Mouse (Mus musculus) heart, embryonic 15.5 days (tissue): ENCODE data around the gene 2010111I01Rik. TPM values are rescaled to one million over a fixed set of nuclear protein-coding genes. Genes with fewer than 3 reads are reported as not detected.

Source experiments
- ATAC-seq: fragments of 200-750 bp; cut with Nextera tagmentation; replicated peaks from 2 replicates; pipeline ENCODE4 v1.8.0; 2017; ENCODE audit warnings: low read depth, moderate TSS enrichment; ENCODE audit not compliant: insufficient number of reproducible peaks, insufficient read depth, low FRiP score
- H3K27ac ChIP-seq: fragments of 300-500 bp; sonication (generic); 2 replicates; pipeline ENCODE4 v1.5.1; 2015; ENCODE audit warnings: mild to moderate bottlenecking, inconsistent platforms
- H3K27me3 ChIP-seq: fragments of 300-500 bp; sonication (generic); 2 replicates; pipeline ENCODE4 v1.6.1; 2015; ENCODE audit warnings: inconsistent platforms
- H3K36me3 ChIP-seq: fragments of 300-500 bp; sonication (generic); 2 replicates; pipeline ENCODE4 v1.6.1; 2015; ENCODE audit warnings: mild to moderate bottlenecking, inconsistent platforms
- H3K4me1 ChIP-seq: fragments of 300-500 bp; sonication (generic); replicated peaks from 2 replicates; pipeline ENCODE4 v1.6.1; 2015; ENCODE audit warnings: inconsistent platforms
- H3K4me2 ChIP-seq: fragments of 300-500 bp; sonication (generic); 2 replicates; pipeline ENCODE4 v1.6.1; 2015; ENCODE audit warnings: inconsistent platforms, mild to moderate bottlenecking, moderate library complexity
- H3K4me3 ChIP-seq: fragments of 300-500 bp; sonication (generic); 2 replicates; pipeline ENCODE4 v1.5.1; 2015; ENCODE audit warnings: mild to moderate bottlenecking, inconsistent platforms
- H3K9ac ChIP-seq: fragments of 300-500 bp; sonication (generic); 2 replicates; pipeline ENCODE4 v1.6.1; 2015; ENCODE audit warnings: mild to moderate bottlenecking, inconsistent platforms
- H3K9me3 ChIP-seq: fragments of 300-500 bp; sonication (generic); replicated peaks from 2 replicates; pipeline ENCODE4 v1.6.1; 2016; ENCODE audit warnings: inconsistent platforms
- WGBS: fragments of 180-500 bp; shearing (Covaris S2); methylation state at CpG from one replicate; pipeline ENCODE4 v1.1.7; 2015; ENCODE audit warnings: mixed read lengths; 5-methylcytosine and 5-hydroxymethylcytosine counted together
- polyA plus RNA-seq: library from polyadenylated mRNA; unstranded; fragments of >200 nt; fragmentation: Nextera tagmentation; extraction: Ambion mirVana; gene quantifications from 2 replicates; pipeline ENCODE4 v1.2.1, GENCODE M21; 2015

2010111I01Rik gene
- polyA plus RNA-seq, 1 experiment from 2014 or later, result 59.9 TPM

- Histone ChIP-seq H3K36me3 (no peaks in the 10 kb centered on the region), H3K9me3 (no peaks in the 10 kb centered on the region), H3K4me3 (no peak overlapping the region), H3K9ac (no peak overlapping the region), H3K27me3 (no peaks in the 10 kb centered on the region), H3K4me1 (peaks cover 27% of the 10 kb centered on the region), H3K27ac (peak overlapping the region; percentile 51), H3K4me2 (no peak overlapping the region)
- 60% methylated on average over 10 of the region's 10 CpGs for WGBS
- ATAC-seq, result no peak
These were observed 360.5 kb downstream of the 2010111I01Rik start for GRCm38 (mm10) chr13:63324978-63325848.

- Histone ChIP-seq H3K9ac (no peak overlapping the region), H3K9me3 (no peaks in the 10 kb centered on the region), H3K27me3 (no peaks in the 10 kb centered on the region), H3K4me3 (no peak overlapping the region), H3K27ac (no peak overlapping the region), H3K4me1 (peaks cover 27% of the 10 kb centered on the region), H3K36me3 (no peaks in the 10 kb centered on the region), H3K4me2 (no peak overlapping the region)
- 73% methylated on average over 2 of the region's 2 CpGs for WGBS
- no peak for ATAC-seq
These were observed 361.3 kb downstream of the 2010111I01Rik start for GRCm38 (mm10) chr13:63326015-63326414.

GRCm38 (mm10) chr13:63330236-63330860 is 365.7 kb downstream of the 2010111I01Rik start:
- H3K4me2 ChIP-seq, result no peak overlapping the region
- WGBS, result 54% methylated on average over 9 of the region's 9 CpGs
- H3K9ac ChIP-seq, result no peak overlapping the region
- no peak overlapping the region for H3K27ac ChIP-seq
- no peak for ATAC-seq
- H3K27me3 ChIP-seq, result no peaks in the 10 kb centered on the region
- H3K36me3 ChIP-seq, result no peaks in the 10 kb centered on the region
- H3K4me1 ChIP-seq, result peaks cover 1% of the 10 kb centered on the region; the same call in 1 of the 2 replicates
- H3K4me3 ChIP-seq, result no peak overlapping the region
- H3K9me3 ChIP-seq, result no peaks in the 10 kb centered on the region

- no peaks in the 10 kb centered on the region for H3K4me1 ChIP-seq
- no peak for ATAC-seq
- H3K9me3 ChIP-seq, result no peaks in the 10 kb centered on the region
- no peak overlapping the region for H3K4me2 ChIP-seq
- no peak overlapping the region for H3K9ac ChIP-seq
- H3K27me3 ChIP-seq, result no peaks in the 10 kb centered on the region
- H3K4me3 ChIP-seq, result no peak overlapping the region
- no peaks in the 10 kb centered on the region for H3K36me3 ChIP-seq
- no peak overlapping the region for H3K27ac ChIP-seq
- 34% methylated on average over 4 of the region's 4 CpGs for WGBS
These were observed 366.7 kb downstream of the 2010111I01Rik start for GRCm38 (mm10) chr13:63331379-63331778.

- Histone ChIP-seq H3K9ac (no peak overlapping the region), H3K27ac (no peak overlapping the region)
- WGBS, result 45% methylated on average over 4 of the region's 4 CpGs
These were observed 368.0 kb downstream of the 2010111I01Rik start for GRCm38 (mm10) chr13:63332576-63333300.

GRCm38 (mm10) chr13:63335421-63336134 is 370.9 kb downstream of the 2010111I01Rik start:
- Histone ChIP-seq H3K9ac (no peak overlapping the region), H3K4me1 (no peaks in the 10 kb centered on the region), H3K27me3 (no peaks in the 10 kb centered on the region), H3K9me3 (no peaks in the 10 kb centered on the region), H3K4me2 (no peak overlapping the region), H3K36me3 (no peaks in the 10 kb centered on the region), H3K4me3 (no peak overlapping the region), H3K27ac (no peak overlapping the region)
- 63% methylated on average over 4 of the region's 4 CpGs for WGBS
- ATAC-seq, result no peak

More at GRCm38 (mm10) chr13:63332576-63333300, 368.0 kb downstream of the 2010111I01Rik start:
- Histone ChIP-seq H3K9me3 (no peaks in the 10 kb centered on the region), H3K27me3 (no peaks in the 10 kb centered on the region), H3K4me2 (no peak overlapping the region), H3K4me3 (no peak overlapping the region), H3K36me3 (no peaks in the 10 kb centered on the region), H3K4me1 (no peaks in the 10 kb centered on the region)
- no peak for ATAC-seq

- Histone ChIP-seq H3K9ac (no peak overlapping the region), H3K4me3 (no peak overlapping the region), H3K4me2 (no peak overlapping the region), H3K36me3 (no peaks in the 10 kb centered on the region), H3K27me3 (no peaks in the 10 kb centered on the region), H3K9me3 (no peaks in the 10 kb centered on the region), H3K4me1 (no peaks in the 10 kb centered on the region), H3K27ac (no peak overlapping the region)
- 71% methylated on average over 7 of the region's 7 CpGs for WGBS
- no peak for ATAC-seq
These were observed 371.6 kb downstream of the 2010111I01Rik start for GRCm38 (mm10) chr13:63336335-63336734.

- H3K27me3 ChIP-seq, result no peaks in the 10 kb centered on the region
- no peaks in the 10 kb centered on the region for H3K9me3 ChIP-seq
- no peak overlapping the region for H3K4me2 ChIP-seq
- no peak overlapping the region for H3K9ac ChIP-seq
- WGBS, result 67% methylated on average over 8 of the region's 8 CpGs
- no peaks in the 10 kb centered on the region for H3K36me3 ChIP-seq
- no peaks in the 10 kb centered on the region for H3K4me1 ChIP-seq
- H3K4me3 ChIP-seq, result no peak overlapping the region
- no peak overlapping the region for H3K27ac ChIP-seq
- no peak for ATAC-seq
These were observed 372.7 kb downstream of the 2010111I01Rik start for GRCm38 (mm10) chr13:63337239-63337960.

- H3K27me3 ChIP-seq, result no peaks in the 10 kb centered on the region
- no peak overlapping the region for H3K4me3 ChIP-seq
- no peak overlapping the region for H3K27ac ChIP-seq
- no peak for ATAC-seq
- no peak overlapping the region for H3K4me2 ChIP-seq
- H3K9me3 ChIP-seq, result no peaks in the 10 kb centered on the region
- WGBS, result 80% methylated on average over 4 of the region's 4 CpGs
- H3K4me1 ChIP-seq, result no peaks in the 10 kb centered on the region
- 0 out of 2 replicates have a peak, but pooled peaks cover 4% of the 10 kb centered on the region for H3K36me3 ChIP-seq
- H3K9ac ChIP-seq, result no peak overlapping the region
These were observed 375.3 kb downstream of the 2010111I01Rik start for GRCm38 (mm10) chr13:63339946-63340345.

GRCm38 (mm10) chr13:63342781-63343180 is 378.1 kb downstream of the 2010111I01Rik start:
- WGBS, result 94% methylated on average over 2 of the region's 2 CpGs
- H3K4me3 ChIP-seq, result no peak overlapping the region
- H3K36me3 ChIP-seq, result 0 out of 2 replicates have a peak, but pooled peaks cover 4% of the 10 kb centered on the region
- H3K27ac ChIP-seq, result no peak overlapping the region
- H3K9me3 ChIP-seq, result no peaks in the 10 kb centered on the region
- H3K27me3 ChIP-seq, result no peaks in the 10 kb centered on the region
- H3K4me1 ChIP-seq, result no peaks in the 10 kb centered on the region
- no peak overlapping the region for H3K4me2 ChIP-seq
- no peak overlapping the region for H3K9ac ChIP-seq
- no peak for ATAC-seq
